Mouse (Mus musculus): ENCODE measurements around the gene Fbn1. TPM values are rescaled to one million over a fixed set of nuclear protein-coding genes. Genes with fewer than 3 reads are reported as not detected.

The Fbn1 gene
- total and polyA plus RNA-seq, 3 experiments: 0.04 to 0.17 (median 0.09) TPM

- Histone ChIP-seq H3K4me2 (ENCODE audit: insufficient read depth, low read depth, poor library complexity, severe bottlenecking) (0 out of 2 replicates have a peak overlapping the region, but pooled peaks have one; percentile 45), H3K27me3 (replicated peaks) (no peaks in the 10 kb centered on the region)
Observed at GRCm38 (mm10) chr2:125318371-125319061, 189.3 kb downstream of the Fbn1 start.

GRCm38 (mm10) chr2:125315203-125315602 lies 192.6 kb downstream of the Fbn1 start:
- DNase-seq (ENCODE audit: extremely low read depth): no peak
- H3K9ac ChIP-seq (ENCODE audit: insufficient read depth, low read depth): no peak overlapping the region

More at GRCm38 (mm10) chr2:125318371-125319061, 189.3 kb downstream of the Fbn1 start:
- peak; percentile 14 for DNase-seq (ENCODE audit: extremely low read depth)
- Histone ChIP-seq H3K9ac (ENCODE audit: insufficient read depth, low read depth) (no peak overlapping the region), H3K4me1 (ENCODE audit: control insufficient read depth in 1 of 2, insufficient read depth in 2 of 2) (peaks cover 9 to 14% of the 10 kb centered on the region in 2 experiments), H3K36me3 (replicated peaks in 1 of 2; ENCODE audit: control insufficient read depth in 1 of 2, insufficient read depth in 1 of 2, low read length in 1 of 2) (no peaks in the 10 kb centered on the region), H3K79me2 (replicated peaks; ENCODE audit: control insufficient read depth, extremely low read depth, insufficient read depth, poor library complexity, severe bottlenecking) (no peaks in the 10 kb centered on the region), H3K4me3 (replicated peaks in 1 of 3; ENCODE audit: low read depth in 2 of 3, low read length in 2 of 3, poor library complexity in 1 of 3) (no peak overlapping the region), H3K27ac (ENCODE audit: insufficient read depth, low read depth) (no peak overlapping the region), H3K9me3 (replicated peaks; ENCODE audit: low read length) (no peaks in the 10 kb centered on the region)
- dilution Hi-C loops (cut with MboI; ENCODE audit: extremely low pct_ligation_motif_present, extremely low pct_unique_long_range_greater_than_20kb, low sequenced_read_pairs) (no loop called here), in situ Hi-C loops (cut with MboI; ENCODE audit: low pct_ligation_motif_present, low pct_unique_long_range_greater_than_20kb, low sequenced_read_pairs) (no loop called here)
- TF ChIP-seq CHD2 (IDR thresholded peaks at IDR 0.05; ENCODE audit: low read length) (no peak; the same call in 1 of the 2 replicates), NELFE (IDR thresholded peaks at IDR 0.05; ENCODE audit: low read depth, low read length) (no peak), RAD21 (IDR thresholded peaks at IDR 0.05; ENCODE audit: low read depth, low read length) (peak; percentile 16)

GRCm38 (mm10) chr2:125314169-125314925 lies 193.4 kb downstream of the Fbn1 start:
- H3K4me2 ChIP-seq (ENCODE audit: insufficient read depth, low read depth, poor library complexity, severe bottlenecking): no peak overlapping the region
- H3K9me3 ChIP-seq (replicated peaks; ENCODE audit: low read length): no peaks in the 10 kb centered on the region
- no peak for DNase-seq (ENCODE audit: extremely low read depth)
- dilution Hi-C loops (cut with MboI; ENCODE audit: extremely low pct_ligation_motif_present, extremely low pct_unique_long_range_greater_than_20kb, low sequenced_read_pairs): no loop called here
- in situ Hi-C loops (cut with MboI; ENCODE audit: low pct_ligation_motif_present, low pct_unique_long_range_greater_than_20kb, low sequenced_read_pairs): no loop called here
- H3K4me3 ChIP-seq (replicated peaks in 1 of 3; ENCODE audit: low read depth in 2 of 3, low read length in 2 of 3, poor library complexity in 1 of 3): no peak overlapping the region
- H3K36me3 ChIP-seq (replicated peaks in 1 of 2; ENCODE audit: control insufficient read depth in 1 of 2, insufficient read depth in 1 of 2, low read length in 1 of 2): no peaks in the 10 kb centered on the region
- H3K27me3 ChIP-seq (replicated peaks): no peaks in the 10 kb centered on the region
- H3K4me1 ChIP-seq (ENCODE audit: control insufficient read depth in 1 of 2, insufficient read depth in 2 of 2): peaks cover 14 to 27% of the 10 kb centered on the region in 2 experiments
- H3K79me2 ChIP-seq (replicated peaks; ENCODE audit: control insufficient read depth, extremely low read depth, insufficient read depth, poor library complexity, severe bottlenecking): no peaks in the 10 kb centered on the region
- no peak for TF ChIP-seq ELF1 (IDR thresholded peaks at IDR 0.05; ENCODE audit: low read depth, low read length)
- no peak for TF ChIP-seq SMC3 (IDR thresholded peaks at IDR 0.05; ENCODE audit: low read depth, low read length)
- TF ChIP-seq USF1 (IDR thresholded peaks at IDR 0.05; ENCODE audit: low read depth, low read length): no peak
- no peak for TF ChIP-seq MXI1 (IDR thresholded peaks at IDR 0.05; ENCODE audit: low read depth, low read length)
- TF ChIP-seq GABPA (IDR thresholded peaks at IDR 0.05; ENCODE audit: insufficient replicate concordance, low read depth, low read length): no peak
- no peak for TF ChIP-seq ZNF384 (IDR thresholded peaks at IDR 0.05; ENCODE audit: low read depth, low read length)
- TF ChIP-seq E2F4 (IDR thresholded peaks at IDR 0.05; ENCODE audit: insufficient replicate concordance, low read depth, low read length): no peak
- no peak for TF ChIP-seq ZKSCAN1 (IDR thresholded peaks at IDR 0.05; ENCODE audit: borderline replicate concordance, low read depth, low read length)
- no peak for TF ChIP-seq EP300 (IDR thresholded peaks at IDR 0.05; ENCODE audit: low read length)
- no peak for TF ChIP-seq BHLHE40 (IDR thresholded peaks at IDR 0.05; ENCODE audit: low read depth, low read length)
- no peak for TF ChIP-seq SIN3A (IDR thresholded peaks at IDR 0.05; ENCODE audit: low read length)
- no peak overlapping the region for H3K27ac ChIP-seq (ENCODE audit: insufficient read depth, low read depth)
- H3K9ac ChIP-seq (ENCODE audit: insufficient read depth, low read depth): no peak overlapping the region

More at GRCm38 (mm10) chr2:125315203-125315602, 192.6 kb downstream of the Fbn1 start:
- TF ChIP-seq BHLHE40 (IDR thresholded peaks at IDR 0.05; ENCODE audit: low read depth, low read length): no peak
- TF ChIP-seq NELFE (IDR thresholded peaks at IDR 0.05; ENCODE audit: low read depth, low read length): no peak
- no peaks in the 10 kb centered on the region for H3K79me2 ChIP-seq (replicated peaks; ENCODE audit: control insufficient read depth, extremely low read depth, insufficient read depth, poor library complexity, severe bottlenecking)
- no peaks in the 10 kb centered on the region for H3K36me3 ChIP-seq (replicated peaks in 1 of 2; ENCODE audit: control insufficient read depth in 1 of 2, insufficient read depth in 1 of 2, low read length in 1 of 2)
- no peak overlapping the region for H3K4me2 ChIP-seq (ENCODE audit: insufficient read depth, low read depth, poor library complexity, severe bottlenecking)
- H3K27me3 ChIP-seq (replicated peaks): no peaks in the 10 kb centered on the region
- in situ Hi-C loops (cut with MboI; ENCODE audit: low pct_ligation_motif_present, low pct_unique_long_range_greater_than_20kb, low sequenced_read_pairs): no loop called here
- no peak overlapping the region for H3K4me3 ChIP-seq (replicated peaks in 1 of 3; ENCODE audit: low read depth in 2 of 3, low read length in 2 of 3, poor library complexity in 1 of 3)
- dilution Hi-C loops (cut with MboI; ENCODE audit: extremely low pct_ligation_motif_present, extremely low pct_unique_long_range_greater_than_20kb, low sequenced_read_pairs): no loop called here
- no peak overlapping the region for H3K27ac ChIP-seq (ENCODE audit: insufficient read depth, low read depth)
- H3K4me1 ChIP-seq (ENCODE audit: control insufficient read depth in 1 of 2, insufficient read depth in 2 of 2): peaks cover 9 to 19% of the 10 kb centered on the region in 2 experiments
- no peaks in the 10 kb centered on the region for H3K9me3 ChIP-seq (replicated peaks; ENCODE audit: low read length)
